Mouse (Mus musculus) small intestine, adult 2 months (tissue): Measurements from ENCODE around the gene Tmed1. TPM values are rescaled to one million over a fixed set of nuclear protein-coding genes. Genes with fewer than 3 reads are reported as not detected.
"Not testable (repeated sequence)": the region's sequence is repeated elsewhere in the genome, so short reads cannot be mapped to it uniquely, and the experiment has no call there.

Source experiments
- H3K27ac ChIP-seq: fragments of 200-500 bp; 2 replicates; pipeline ENCODE4 v1.5.1; 2012; ENCODE audit warnings: low read depth, low read length, control low read depth, inconsistent platforms; ENCODE audit not compliant: insufficient read depth
- H3K27me3 ChIP-seq: fragments of 200-500 bp; 2 replicates; pipeline ENCODE4 v1.6.1; 2012; ENCODE audit warnings: mild to moderate bottlenecking, moderate library complexity, low read length, inconsistent platforms; ENCODE audit not compliant: control insufficient read depth, insufficient read depth
- H3K36me3 ChIP-seq: fragments of 200-500 bp; 2 replicates; pipeline ENCODE4 v1.6.1; 2012; ENCODE audit warnings: mild to moderate bottlenecking, low read length, control low read depth, inconsistent platforms; ENCODE audit not compliant: control insufficient read depth, insufficient read depth
- H3K4me1 ChIP-seq: fragments of 200-500 bp; 2 replicates; pipeline ENCODE4 v1.6.1; 2012; ENCODE audit warnings: low read length, inconsistent platforms, mixed read lengths; ENCODE audit not compliant: control insufficient read depth, insufficient read depth, insufficient read length
- H3K4me3 ChIP-seq: fragments of 200-500 bp; 2 replicates; pipeline ENCODE4 v1.5.1; 2012; ENCODE audit warnings: low read depth, mild to moderate bottlenecking, control low read depth, inconsistent platforms, low read length, moderate library complexity
- CTCF ChIP-seq: fragments of 200-500 bp; IDR thresholded peaks from 2 replicates; pipeline ENCODE4 v1.5.1; 2012; ENCODE audit warnings: low read depth, mild to moderate bottlenecking, control low read depth, inconsistent platforms, low read length, moderate library complexity, mixed read lengths; ENCODE audit not compliant: insufficient replicate concordance, insufficient read length; ENCODE audit errors: extremely low read depth
- POLR2A ChIP-seq: fragments of 200-500 bp; IDR thresholded peaks from 2 replicates; pipeline ENCODE4 v1.6.1; 2012; ENCODE audit warnings: low read depth, mild to moderate bottlenecking, control low read depth, inconsistent platforms, low read length, moderate library complexity
- WGBS: fragments of 180-500 bp; shearing (Covaris S2); methylation state at CpG from one replicate; pipeline ENCODE4 v1.1.7; 2018; 5-methylcytosine and 5-hydroxymethylcytosine counted together
- polyA plus RNA-seq: library from polyadenylated mRNA; depleted of rRNA; stranded (reverse); fragments of >200 nt; gene quantifications from 2 replicates; pipeline ENCODE4 v1.2.3, GENCODE M21; 2012

Gene Tmed1
- polyA plus RNA-seq, 1 experiment = 10.8 TPM

GRCm38 (mm10) chr9:21551049-21551448 is 41.0 kb upstream of the Tmed1 start:
- Histone ChIP-seq H3K4me1 (peaks cover 6% of the 10 kb centered on the region; the same call in 1 of the 2 replicates), H3K36me3 (no peaks in the 10 kb centered on the region), H3K4me3 (no peak overlapping the region), H3K27me3 (no peaks in the 10 kb centered on the region), H3K27ac (no peak overlapping the region)
- 88% methylated on average over 2 of the region's 2 CpGs for WGBS
- TF ChIP-seq CTCF (no peak), POLR2A (no peak)

GRCm38 (mm10) chr9:21547075-21547941 is 37.3 kb upstream of the Tmed1 start:
- no peak for TF ChIP-seq POLR2A
- TF ChIP-seq CTCF = peak; percentile 14; the same call in 1 of the 2 replicates
- Histone ChIP-seq H3K4me1 (peaks cover 6% of the 10 kb centered on the region; the same call in 1 of the 2 replicates), H3K36me3 (no peaks in the 10 kb centered on the region), H3K4me3 (peak overlapping the region; percentile 84), H3K27ac (peak overlapping the region; percentile 70; the same call in 1 of the 2 replicates), H3K27me3 (no peaks in the 10 kb centered on the region)
- WGBS = under 1% methylated on average over 63 of the region's 66 CpGs

- 24% methylated on average over 39 of the region's 52 CpGs for WGBS
- H3K4me3 ChIP-seq = peak within 1 kb of the TSS; percentile 84
- H3K36me3 ChIP-seq = no peaks in the 10 kb centered on the region
- H3K4me1 ChIP-seq = peaks cover 6% of the 10 kb centered on the region; the same call in 1 of the 2 replicates
- no peaks in the 10 kb centered on the region for H3K27me3 ChIP-seq
- H3K27ac ChIP-seq = peak within 1 kb of the TSS; percentile 87
- TF ChIP-seq CTCF (peak; percentile 67; the same call in 1 of the 2 replicates), POLR2A (no peak; the same call in 1 of the 2 replicates)
Observed at GRCm38 (mm10) chr9:21546789-21547074, 36.7 kb upstream of the Tmed1 start, which contains the start of gene Carm1. Carm1 (plus strand) TSS chr9:21546894.

- Histone ChIP-seq H3K4me3 (peak overlapping the region; percentile 72), H3K27me3 (no peaks in the 10 kb centered on the region), H3K27ac (peak overlapping the region; percentile 87), H3K4me1 (peaks cover 6% of the 10 kb centered on the region; the same call in 1 of the 2 replicates), H3K36me3 (no peaks in the 10 kb centered on the region)
- peak; percentile 13 for TF ChIP-seq CTCF
- TF ChIP-seq POLR2A = peak; percentile 41; the same call in 1 of the 2 replicates
- under 1% methylated on average over 67 of the region's 67 CpGs for WGBS
Observed at GRCm38 (mm10) chr9:21545916-21546788, 36.1 kb upstream of the Tmed1 start.

GRCm38 (mm10) chr9:21545351-21545915 is 35.4 kb upstream of the Tmed1 start:
- no peak for TF ChIP-seq CTCF
- TF ChIP-seq POLR2A = no peak
- Histone ChIP-seq H3K27me3 (no peaks in the 10 kb centered on the region), H3K36me3 (no peaks in the 10 kb centered on the region), H3K4me1 (peaks cover 8% of the 10 kb centered on the region; the same call in 1 of the 2 replicates), H3K4me3 (peak overlapping the region; percentile 72), H3K27ac (no peak overlapping the region; the same call in 1 of the 2 replicates)
- WGBS = 14% methylated on average over 9 of the region's 9 CpGs

- not testable (repeated sequence) for H3K4me3 ChIP-seq, H3K27ac ChIP-seq, H3K4me1 ChIP-seq, H3K36me3 ChIP-seq, H3K27me3 ChIP-seq
- 93% methylated on average over 2 of the region's 2 CpGs for WGBS
Observed at GRCm38 (mm10) chr9:21542001-21542400, 31.9 kb upstream of the Tmed1 start.
